Mouse (Mus musculus): ENCODE results near the gene Ick.

DNA sequence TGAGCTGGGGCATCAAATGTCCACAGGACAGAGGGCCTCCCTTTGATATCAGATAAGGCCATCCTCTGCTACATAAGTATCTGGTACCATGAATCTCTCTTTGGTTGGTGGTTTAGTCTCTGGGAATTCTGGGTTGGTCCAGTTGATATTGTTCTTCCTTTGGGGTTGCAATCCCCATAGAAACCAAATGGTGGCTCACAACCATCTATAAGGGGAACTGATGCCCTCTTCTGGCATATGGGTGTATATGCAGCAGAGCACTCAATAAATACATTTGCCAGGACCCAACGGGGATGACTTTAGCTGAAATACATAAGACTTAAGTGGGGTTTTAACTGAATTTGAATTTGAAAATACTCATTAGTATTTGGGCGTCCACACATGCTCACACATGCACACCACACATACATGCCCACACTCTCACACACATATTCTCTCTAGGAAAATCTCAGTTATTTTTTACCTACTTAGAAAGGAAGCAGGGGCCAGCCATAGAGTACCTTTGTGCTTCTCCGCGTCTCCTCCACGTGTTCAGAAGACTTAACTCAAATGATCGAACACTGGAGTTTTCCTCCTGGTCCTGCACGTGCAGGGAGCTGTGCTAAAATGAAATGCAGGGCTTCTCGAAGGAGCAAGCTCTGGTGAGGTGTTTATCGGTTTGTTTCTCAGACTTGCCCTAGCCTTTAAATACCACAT lies 85.1 kb downstream of the Ick start:
- TF ChIP-seq CTCF (IDR thresholded peaks at IDR 0.05 in 2 of 3, conservative IDR thresholded peaks at IDR 0.05 in 1 of 3; ENCODE audit: control insufficient read depth in 1 of 3, insufficient read depth in 1 of 3, low read depth in 2 of 3, low read length in 3 of 3, poor library complexity in 1 of 3, severe bottlenecking in 1 of 3) (peak; percentile 42 to 88 (median 69)), HCFC1 (IDR thresholded peaks at IDR 0.05; ENCODE audit: low read depth, low read length) (no peak), MYC (IDR thresholded peaks at IDR 0.05; ENCODE audit: low read depth, low read length) (no peak), UBTF (IDR thresholded peaks at IDR 0.05; ENCODE audit: borderline replicate concordance, insufficient read depth, low read depth, low read length) (no peak), GABPA (IDR thresholded peaks at IDR 0.05; ENCODE audit: low read depth, low read length) (no peak)

Data from MEL (cell line).